Mouse (Mus musculus) c-Kit-negative CD71-positive TER-119-positive erythroid progenitor cells, embryonic 14.5 days (primary cell): Measurements from ENCODE around the gene Adamts14.

Source experiments
- DNase-seq: peaks from one replicate; pipeline ENCODE4 v3.0.0-alpha.2; 2013; ENCODE audit warnings: low read depth, low spot score

Adamts14 gene

DNA sequence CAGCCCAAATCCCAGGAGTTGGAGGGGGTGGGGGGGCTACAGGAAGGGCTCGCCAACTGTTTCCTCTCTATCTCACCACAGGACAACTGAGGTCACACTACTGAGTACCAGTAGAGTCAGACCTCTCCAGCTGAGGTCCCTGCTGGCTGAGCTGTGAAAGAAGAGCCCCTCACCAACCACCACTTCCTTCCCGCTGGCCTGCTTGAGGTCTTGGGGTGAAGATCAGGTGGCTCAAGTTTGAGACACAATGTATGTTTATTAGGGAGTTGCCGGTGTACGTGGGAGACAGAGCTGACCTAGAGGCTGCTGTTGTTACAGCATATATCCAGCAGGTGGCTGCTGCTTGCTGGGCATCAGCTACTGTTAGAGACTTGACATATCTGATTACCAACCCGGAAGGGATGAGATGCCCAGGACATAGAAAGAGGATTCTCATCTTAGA is 2.5 kb upstream of the Adamts14 start:
- no peak for DNase-seq

- no peak for DNase-seq
These were observed 1.3 kb upstream of the Adamts14 start for GRCm38 (mm10) chr10:61274532-61274931.

DNA sequence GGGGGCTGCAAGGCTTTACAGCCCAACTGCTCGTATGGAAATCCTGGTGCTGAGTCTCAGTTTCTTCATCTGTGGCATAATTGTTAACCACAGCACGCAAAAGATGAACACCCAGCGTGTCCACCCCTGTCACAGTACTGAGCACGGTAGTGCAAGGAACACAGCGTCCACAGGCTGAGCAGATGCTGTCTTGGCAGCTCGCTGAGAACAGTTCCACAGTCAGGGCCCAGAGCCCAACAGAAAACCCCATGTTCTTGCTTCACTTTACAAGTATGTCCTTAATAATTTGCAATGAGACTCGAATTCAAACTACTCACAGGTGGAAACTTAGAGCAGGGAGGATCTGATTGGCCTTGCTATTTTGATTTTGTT is 592 bp upstream of the Adamts14 start:
- no peak for DNase-seq

DNA sequence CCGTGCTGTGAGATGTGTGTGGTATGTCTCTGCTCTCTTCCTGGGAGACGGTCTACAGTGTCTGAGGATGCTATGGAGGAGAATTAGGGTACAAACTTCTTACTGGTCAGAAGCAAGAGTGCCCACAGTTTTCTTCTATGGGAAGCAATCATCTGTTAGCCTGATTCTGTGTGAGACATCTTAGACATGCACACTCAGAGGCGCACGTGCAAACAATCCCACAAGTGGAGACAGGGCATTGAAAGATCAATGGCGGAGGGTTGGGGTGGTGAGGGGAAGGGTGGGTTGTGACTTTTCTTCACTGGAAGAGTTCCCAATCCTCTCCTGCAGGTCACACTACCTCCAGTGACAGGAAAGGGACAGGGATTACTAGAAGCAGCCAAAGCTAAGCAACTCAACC is 607 bp downstream of the Adamts14 start:
- DNase-seq: no peak

DNA sequence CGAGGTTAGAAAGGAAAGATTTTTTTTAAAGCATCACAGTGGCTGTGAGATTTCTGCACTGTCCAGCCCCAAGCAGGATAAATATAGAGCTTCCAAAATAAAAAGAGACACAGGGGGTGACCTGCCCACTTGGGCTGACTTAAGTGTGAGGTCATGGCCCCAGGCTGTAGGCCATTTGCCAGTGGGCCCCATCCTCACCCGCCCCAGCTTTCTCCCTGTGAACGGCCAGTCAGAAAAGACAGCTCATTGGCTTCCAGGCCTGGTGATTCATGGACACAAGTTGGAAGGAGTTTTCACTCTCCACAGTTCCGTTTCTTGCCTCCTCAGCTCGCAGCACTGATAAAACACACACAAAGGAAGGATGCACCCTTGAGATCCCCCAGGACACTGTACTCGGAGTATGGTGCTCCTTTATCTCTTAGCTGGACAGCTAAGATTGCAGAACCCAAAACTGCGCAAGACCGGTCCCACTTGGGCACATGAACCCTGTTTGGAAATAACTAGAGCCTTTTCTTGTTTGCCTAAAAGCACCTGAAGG is 1.1 kb downstream of the Adamts14 start:
- no peak for DNase-seq

GRCm38 (mm10) chr10:61267378-61267777 is 5.9 kb downstream of the Adamts14 start:
- no peak for DNase-seq

- DNase-seq: no peak
These were observed 9.6 kb downstream of the Adamts14 start for GRCm38 (mm10) chr10:61263606-61264005.

DNA sequence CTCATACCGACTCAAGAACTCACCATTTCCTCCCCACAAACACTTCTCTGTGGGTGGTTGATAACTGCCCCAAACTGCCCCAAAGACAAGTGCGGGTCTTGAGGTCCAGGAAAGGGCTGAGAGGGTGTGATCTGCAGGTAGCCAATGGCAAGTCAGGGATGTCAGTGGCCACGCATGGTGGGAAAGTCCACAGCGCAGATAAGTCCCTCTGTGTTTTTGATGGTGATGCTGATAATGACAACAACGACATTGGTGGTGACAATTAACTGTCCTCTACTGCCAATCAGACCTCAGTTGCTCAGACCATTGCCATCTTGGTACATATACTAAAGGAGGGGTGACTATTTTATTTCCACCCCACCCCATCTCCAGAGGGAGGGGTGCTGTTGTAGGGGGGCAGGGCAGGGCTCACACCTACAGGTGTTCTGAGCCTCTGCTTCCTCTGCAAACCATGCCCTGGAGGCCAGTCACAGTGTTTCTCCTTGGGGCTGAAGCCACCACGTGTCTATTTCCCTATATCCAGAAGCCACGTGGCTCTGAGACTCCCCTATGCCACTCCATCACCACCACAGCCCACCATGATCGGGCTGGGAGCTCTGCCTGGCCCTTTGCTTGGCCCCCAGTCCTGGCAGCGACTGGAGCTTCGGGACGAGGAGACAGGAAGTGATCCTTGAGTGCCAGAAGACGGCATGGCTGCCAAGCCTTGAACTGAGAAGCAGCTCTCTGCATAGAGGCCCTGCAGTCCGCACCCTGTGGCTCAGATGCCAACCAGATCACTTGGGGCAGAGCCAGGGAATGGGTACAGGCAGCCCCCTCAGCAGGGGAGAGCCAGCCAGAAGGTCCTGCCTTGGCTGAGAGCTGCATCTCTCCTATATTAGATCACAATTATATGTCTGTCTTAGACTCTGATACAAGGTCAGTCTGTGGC is 11.7 kb downstream of the Adamts14 start:
- no peak for DNase-seq

GRCm38 (mm10) chr10:61258131-61258530 is 15.1 kb downstream of the Adamts14 start:
- no peak for DNase-seq

- no peak for DNase-seq
These were observed 16.6 kb downstream of the Adamts14 start for GRCm38 (mm10) chr10:61256665-61257064.

DNA sequence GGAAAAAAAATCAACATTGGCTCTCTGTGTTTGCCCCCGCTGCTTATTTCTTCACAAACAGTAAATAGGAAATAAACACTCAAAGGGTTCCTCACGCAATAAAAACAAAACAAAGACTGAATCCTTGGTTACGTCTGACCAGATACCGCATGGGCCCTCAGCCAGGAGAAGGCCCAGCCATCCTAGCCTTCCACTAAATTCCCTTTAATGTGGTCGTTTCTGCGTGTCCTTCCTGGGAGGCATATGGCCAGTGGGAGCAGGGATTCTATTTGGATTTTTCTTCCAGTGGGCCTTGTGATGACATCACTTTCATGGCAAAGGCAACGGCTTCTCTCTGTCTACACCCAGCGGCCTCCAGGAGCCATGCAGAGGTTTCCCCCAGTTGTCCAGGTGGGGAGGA is 18.0 kb downstream of the Adamts14 start:
- DNase-seq: no peak

DNA sequence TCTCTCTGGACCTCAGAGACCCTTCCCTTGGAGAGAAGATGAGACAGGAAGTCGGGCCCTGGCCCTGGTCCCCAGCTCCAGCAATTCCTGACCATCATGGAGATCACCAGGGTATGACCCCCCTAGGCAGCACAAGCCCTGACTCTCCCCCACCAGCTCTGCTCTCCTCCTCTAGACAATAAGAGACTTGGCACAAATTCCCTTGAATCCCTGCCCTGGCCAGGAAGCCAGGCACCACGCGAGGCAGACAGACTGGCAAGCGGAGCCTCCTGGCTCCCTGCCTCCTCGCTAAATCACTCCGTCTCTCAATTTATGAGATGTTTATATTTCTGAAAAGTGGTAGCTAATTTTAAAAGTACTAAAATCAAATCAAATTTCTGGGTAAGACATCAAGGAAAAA is 18.5 kb downstream of the Adamts14 start:
- no peak for DNase-seq

DNA sequence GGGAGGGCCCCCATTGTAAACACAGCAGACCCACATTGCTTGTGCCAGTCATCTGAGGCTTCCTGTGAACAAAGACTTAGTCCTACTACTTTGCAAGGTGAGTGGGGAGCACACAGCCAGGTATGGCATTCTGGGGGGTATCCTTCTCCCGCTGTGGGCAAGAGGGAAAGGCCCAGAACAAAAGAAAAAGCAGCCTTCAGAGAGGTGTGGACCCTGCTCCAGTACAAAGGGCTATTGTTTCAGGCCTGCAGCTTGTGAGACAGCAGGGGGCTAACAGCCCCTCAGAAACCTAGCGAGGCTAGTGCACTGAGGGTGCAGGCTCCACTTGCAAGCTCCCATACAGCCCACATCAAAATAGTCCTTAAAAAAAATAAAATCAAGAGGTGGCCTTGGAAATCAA is 23.3 kb downstream of the Adamts14 start:
- no peak for DNase-seq

- no peak for DNase-seq
These were observed 24.6 kb downstream of the Adamts14 start for GRCm38 (mm10) chr10:61248596-61249114.

DNA sequence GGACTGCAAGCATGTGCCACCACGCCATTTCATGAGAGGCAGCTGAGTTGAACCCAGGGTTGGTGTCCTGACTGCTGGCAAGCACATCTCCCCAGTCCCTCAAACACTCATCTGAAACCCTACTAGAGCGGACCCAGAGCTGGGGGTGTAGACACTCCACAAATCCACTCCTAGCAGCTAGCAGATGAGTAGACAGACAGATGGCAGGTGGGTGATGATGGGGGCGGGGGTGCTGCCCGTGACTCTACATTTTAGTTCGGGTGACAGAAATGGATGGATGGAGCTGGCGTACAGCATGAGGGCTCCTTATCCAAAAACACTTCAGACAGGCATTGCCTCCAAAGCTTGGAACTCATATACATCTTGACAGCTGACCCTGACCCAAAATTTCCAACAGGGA is 26.9 kb downstream of the Adamts14 start:
- no peak for DNase-seq

GRCm38 (mm10) chr10:61241961-61242421 is 31.2 kb downstream of the Adamts14 start:
- DNase-seq: no peak

DNA sequence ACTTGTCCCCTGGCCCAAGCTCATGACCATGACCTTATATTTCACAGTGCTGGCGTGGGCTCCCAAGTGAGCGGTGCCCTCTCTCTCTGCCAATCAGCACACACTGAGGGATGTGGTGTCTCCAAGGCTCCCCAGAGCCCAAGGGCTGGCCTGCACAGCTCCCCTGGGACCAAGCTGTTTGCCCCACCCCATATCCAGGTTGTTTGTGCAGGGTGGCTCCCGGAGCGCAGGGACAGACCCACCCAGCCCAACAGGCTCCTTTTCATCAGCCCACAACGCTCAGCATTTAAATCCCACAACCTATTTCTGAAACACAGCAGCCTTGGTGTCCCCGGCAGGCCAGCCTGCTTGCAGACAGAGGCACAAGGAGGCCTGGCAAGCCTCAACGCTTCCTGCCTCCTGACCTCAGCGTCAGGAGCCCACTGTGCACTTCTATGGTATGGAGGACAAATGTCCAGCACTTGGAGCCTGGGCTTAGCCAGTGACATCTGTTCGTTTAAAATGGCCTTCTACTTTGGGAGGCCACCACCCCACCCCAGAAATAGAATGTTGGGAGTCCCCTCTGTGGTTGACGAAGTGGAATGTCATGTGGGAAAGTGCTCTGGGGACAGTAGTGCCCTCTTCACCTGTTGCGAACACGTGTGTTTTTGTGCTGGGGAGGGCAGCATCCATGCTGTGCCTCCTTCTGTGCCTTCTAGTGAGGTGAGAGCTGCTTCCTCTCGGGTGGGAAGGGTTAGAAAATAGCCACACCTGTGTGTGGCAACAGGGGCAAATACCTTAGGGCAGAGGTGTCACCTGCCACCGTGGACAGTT is 32.9 kb downstream of the Adamts14 start:
- no peak for DNase-seq

GRCm38 (mm10) chr10:61237391-61237785 is 35.9 kb downstream of the Adamts14 start:
- DNase-seq: no peak

DNA sequence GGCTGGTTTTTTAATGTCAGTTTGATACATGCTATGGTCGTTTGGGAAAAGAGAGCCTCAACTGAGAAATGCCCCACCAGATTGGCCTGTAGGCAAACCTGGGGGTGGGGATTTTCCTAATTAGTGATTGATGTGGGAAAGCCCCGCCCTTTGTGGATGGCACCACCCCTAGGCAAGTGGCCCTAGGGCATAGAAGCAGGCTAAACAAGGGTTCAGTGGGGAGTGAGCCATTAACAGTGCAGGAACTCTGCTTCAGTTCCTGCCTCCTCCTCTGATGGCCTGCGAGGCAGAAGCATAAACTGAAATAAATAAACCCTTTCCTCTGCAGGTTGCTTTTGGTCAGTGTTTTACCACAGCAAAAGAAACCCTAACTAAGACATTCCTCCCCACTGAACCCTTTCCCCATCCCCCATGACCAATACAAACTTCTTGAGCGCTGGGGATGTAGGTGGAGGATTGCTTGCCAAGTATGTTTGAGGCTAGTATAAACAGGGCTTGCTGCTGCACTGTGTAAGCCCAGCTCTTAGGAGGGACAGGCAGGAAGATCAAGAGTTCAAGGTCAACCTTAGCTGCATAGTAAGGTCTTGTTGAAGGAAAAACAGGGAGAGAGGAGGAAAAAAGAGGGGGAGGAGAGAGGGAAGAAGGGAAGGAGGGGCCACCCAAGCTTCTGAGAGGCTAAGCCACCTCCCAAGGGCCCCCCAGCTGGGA is 36.4 kb downstream of the Adamts14 start:
- no peak for DNase-seq

GRCm38 (mm10) chr10:61235677-61236267 is 37.5 kb downstream of the Adamts14 start:
- DNase-seq: no peak

- DNase-seq: no peak
These were observed 38.9 kb downstream of the Adamts14 start for GRCm38 (mm10) chr10:61234319-61234718.
